In the genomic region with DNA sequence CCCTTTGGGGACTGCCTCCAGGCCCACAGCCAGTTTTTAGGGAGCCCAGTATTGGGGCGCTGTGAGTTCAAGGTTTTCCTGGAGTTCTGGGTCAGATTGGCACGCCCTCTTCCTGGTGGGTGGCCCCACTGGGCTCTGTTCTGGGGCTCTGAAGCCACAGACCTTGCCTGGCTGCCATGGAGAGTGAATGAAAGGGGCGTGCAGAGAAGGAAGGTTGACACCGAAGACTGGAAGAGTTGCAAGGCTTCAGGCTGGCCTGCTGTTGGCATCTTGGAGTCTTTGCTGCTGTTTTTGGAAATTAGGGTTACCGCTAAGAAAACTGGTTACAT, we compare ENCODE assay signal across 10 mouse cellular contexts. TPM values are rescaled to one million over a fixed set of nuclear protein-coding genes. Genes with fewer than 3 reads are reported as not detected.
DNase-seq lines count a peak whose midpoint lies in the region; ATAC-seq and TF ChIP-seq lines count a peak whose summit lies in the region.
"Had no signal": no experiment of that assay in that cellular context is flagged by ENCODE, and none has a peak within 500 bp of the region (broad histone marks: within the 10 kb centered on the region; RNA-seq: fewer than 3 reads in every experiment).

No protein-coding gene starts in this region.

- H3K36me3 ChIP-seq in embryonic facial prominence, embryonic 11.5 days (replicated peaks; ENCODE audit: control insufficient read depth, insufficient read depth, low read depth, low read length): no peaks in the 10 kb centered on the region
- no peaks in the 10 kb centered on the region for H3K36me3 ChIP-seq in hindbrain, embryonic 14.5 days (replicated peaks; ENCODE audit: control insufficient read depth, insufficient read depth)
- H3K36me3 ChIP-seq in midbrain, embryonic 15.5 days (replicated peaks): no peaks in the 10 kb centered on the region

- peak in 1 of 2 experiments; percentile 22 for DNase-seq in left cerebral cortex, adult 2 months (ENCODE audit: extremely low spot score in 1 of 2, low spot score in 2 of 2)
- no peak for DNase-seq in left cerebral cortex, adult 11 months (ENCODE audit: low spot score)
- DNase-seq in embryonic facial prominence, embryonic 11.5 days (ENCODE audit: low spot score): peak; percentile 17
- DNase-seq in hindbrain, embryonic 14.5 days (ENCODE audit: low spot score): peak; percentile 39
- no peak for DNase-seq in kidney, adult 18-20 months
- DNase-seq in thymus, postnatal 10 days (ENCODE audit: low spot score in 2 of 2): no peak
- DNase-seq: lung, postnatal 4 days had no signal

- no peaks in the 10 kb centered on the region for H3K4me1 ChIP-seq in embryonic facial prominence, embryonic 11.5 days (ENCODE audit: control insufficient read depth, insufficient read depth, low read length)
- H3K4me1 ChIP-seq in hindbrain, embryonic 14.5 days (replicated peaks; ENCODE audit: control insufficient read depth, insufficient read depth, low read length): 0 out of 2 replicates have a peak, but pooled peaks cover 6% of the 10 kb centered on the region
- peaks cover 21% of the 10 kb centered on the region for H3K4me1 ChIP-seq in midbrain, embryonic 15.5 days

- no peak for ATAC-seq in embryonic facial prominence, embryonic 11.5 days (replicated peaks; ENCODE audit: insufficient number of reproducible peaks, low FRiP score, low TSS enrichment, low read depth)
- ATAC-seq in hindbrain, embryonic 14.5 days (ENCODE audit: low FRiP score): peak; percentile 45; the same call in 1 of the 2 replicates
- peak; percentile 61 for ATAC-seq in midbrain, embryonic 15.5 days (replicated peaks)
- no peak for ATAC-seq in megakaryocyte progenitor cell, adult 5-6 weeks (replicated peaks; ENCODE audit: poor library complexity)
- ATAC-seq: Patski had no signal

- no peaks in the 10 kb centered on the region for H3K9me3 ChIP-seq in embryonic facial prominence, embryonic 11.5 days (replicated peaks; ENCODE audit: control insufficient read depth, low read length)
- no peaks in the 10 kb centered on the region for H3K9me3 ChIP-seq in hindbrain, embryonic 14.5 days (ENCODE audit: control insufficient read depth, low read length)
- no peaks in the 10 kb centered on the region for H3K9me3 ChIP-seq in midbrain, embryonic 15.5 days

- no peak for TF ChIP-seq CTCF in left cerebral cortex, adult 2 months (IDR thresholded peaks at IDR 0.05)

- intact Hi-C loops in left cerebral cortex, adult 2 months (cut with DNase I): no loop called here

- WGBS in embryonic facial prominence, embryonic 11.5 days: 31% methylated on average over 5 of the region's 5 CpGs
- 22% methylated on average over 5 of the region's 5 CpGs for WGBS in hindbrain, embryonic 14.5 days
- WGBS in midbrain, embryonic 15.5 days: 25% methylated on average over 5 of the region's 5 CpGs

- H3K27ac ChIP-seq in left cerebral cortex, adult 2 months: peak overlapping the region; percentile 96
- H3K27ac ChIP-seq in embryonic facial prominence, embryonic 11.5 days (replicated peaks; ENCODE audit: low read depth, low read length): no peak overlapping the region
- peak overlapping the region; percentile 77 for H3K27ac ChIP-seq in hindbrain, embryonic 14.5 days
- H3K27ac ChIP-seq in midbrain, embryonic 15.5 days: peak overlapping the region; percentile 85

- peak overlapping the region; percentile 74 for H3K9ac ChIP-seq in embryonic facial prominence, embryonic 11.5 days (replicated peaks; ENCODE audit: low read length)
- H3K9ac ChIP-seq in hindbrain, embryonic 14.5 days: peak overlapping the region; percentile 71
- H3K9ac ChIP-seq in midbrain, embryonic 15.5 days: peak overlapping the region; percentile 73

- peak overlapping the region; percentile 59 for H3K4me3 ChIP-seq in left cerebral cortex, adult 2 months
- peak overlapping the region; percentile 65 for H3K4me3 ChIP-seq in embryonic facial prominence, embryonic 11.5 days (ENCODE audit: low read depth, low read length)
- peak overlapping the region; percentile 60 for H3K4me3 ChIP-seq in hindbrain, embryonic 14.5 days (replicated peaks; ENCODE audit: low read length)
- H3K4me3 ChIP-seq in midbrain, embryonic 15.5 days: peak overlapping the region; percentile 78

- peaks cover 8% of the 10 kb centered on the region for H3K27me3 ChIP-seq in embryonic facial prominence, embryonic 11.5 days (ENCODE audit: control insufficient read depth, insufficient read depth, low read length)
- no peaks in the 10 kb centered on the region for H3K27me3 ChIP-seq in hindbrain, embryonic 14.5 days (ENCODE audit: control insufficient read depth, insufficient read depth, low read length)
- no peaks in the 10 kb centered on the region for H3K27me3 ChIP-seq in midbrain, embryonic 15.5 days (replicated peaks)

- H3K4me2 ChIP-seq in embryonic facial prominence, embryonic 11.5 days (ENCODE audit: low read depth, low read length): peak overlapping the region; percentile 96
- peak overlapping the region; percentile 52 for H3K4me2 ChIP-seq in hindbrain, embryonic 14.5 days (replicated peaks)
- peak overlapping the region; percentile 74 for H3K4me2 ChIP-seq in midbrain, embryonic 15.5 days

RNA-seq across cellular contexts. Expression of gene Syt16, which starts 0.6 kb away (rescaled TPM):
- 10 to 100 TPM; 78.1 to 82.7 TPM for total RNA-seq in left cerebral cortex, adult 2 months (2021)
- polyA plus RNA-seq in embryonic facial prominence, embryonic 11.5 days (2014; fragmentation: Nextera tagmentation; extraction: Ambion mirVana): 5.2 and 7.0 TPM in 2 replicates
- polyA plus RNA-seq in hindbrain, embryonic 14.5 days (2014; fragmentation: Nextera tagmentation; extraction: Ambion mirVana): 79.5 and 91.2 TPM in 2 replicates
- polyA plus RNA-seq in midbrain, embryonic 15.5 days (2015; fragmentation: Nextera tagmentation; extraction: Ambion mirVana): 85.4 and 91.2 TPM in 2 replicates
- not detected in 2 replicates for total RNA-seq in megakaryocyte progenitor cell, adult 5-6 weeks (2015)
- total RNA-seq in megakaryocyte progenitor cell, adult 5-6 weeks (2017): not detected in 2 replicates
- polyA plus RNA-seq: Patski had no signal

RNA-seq across cellular contexts. Expression of gene Snapc1, which starts 33.8 kb away (rescaled TPM):
- 10 to 100 TPM; 45.4 to 51.6 TPM for total RNA-seq in left cerebral cortex, adult 2 months (2021)
- 20.5 and 23.8 TPM in 2 replicates for polyA plus RNA-seq in embryonic facial prominence, embryonic 11.5 days (2014; fragmentation: Nextera tagmentation; extraction: Ambion mirVana)
- 34.9 and 37.1 TPM in 2 replicates for polyA plus RNA-seq in hindbrain, embryonic 14.5 days (2014; fragmentation: Nextera tagmentation; extraction: Ambion mirVana)
- 37.0 and 39.3 TPM in 2 replicates for polyA plus RNA-seq in midbrain, embryonic 15.5 days (2015; fragmentation: Nextera tagmentation; extraction: Ambion mirVana)
- 6.4 and 8.7 TPM in 2 replicates for total RNA-seq in megakaryocyte progenitor cell, adult 5-6 weeks (2015)
- 13.4 and 13.5 TPM in 2 replicates for total RNA-seq in megakaryocyte progenitor cell, adult 5-6 weeks (2017)

Comparison
In these comparisons a context has a peak if more than half of its experiments do, and no peak if none do; other contexts are left out.
1. DNase-seq: peak in embryonic facial prominence, embryonic 11.5 days (single experiment) and hindbrain, embryonic 14.5 days (single experiment); none in left cerebral cortex, adult 11 months (single experiment), kidney, adult 18-20 months (single experiment) and thymus, postnatal 10 days (0 of 2).
2. ATAC-seq: peak in hindbrain, embryonic 14.5 days (single experiment) and midbrain, embryonic 15.5 days (single experiment); none in embryonic facial prominence, embryonic 11.5 days (single experiment) and megakaryocyte progenitor cell, adult 5-6 weeks (single experiment).
3. RNA of gene Syt16, which starts 0.6 kb away (polyA plus RNA-seq): 85.4 to 91.2 TPM in midbrain, embryonic 15.5 days and 79.5 to 91.2 TPM in hindbrain, embryonic 14.5 days; 5.2 to 7.0 TPM in embryonic facial prominence, embryonic 11.5 days; every median in the first group is over 10 times any median in the second.
4. Peak in every context shown above with its lines, with median percentiles within 50 percentile points of each other: H3K4me3 ChIP-seq, H3K4me2 ChIP-seq and H3K9ac ChIP-seq.